Mouse (Mus musculus) midbrain, embryonic 16.5 days (tissue): ENCODE results near the gene March8. TPM values are rescaled to one million over a fixed set of nuclear protein-coding genes. Genes with fewer than 3 reads are reported as not detected.

ENCODE experiments used
- ATAC-seq: fragments of 200-750 bp; cut with Nextera tagmentation; 2 replicates; pipeline ENCODE4 v1.8.0; 2017; ENCODE audit warnings: moderate TSS enrichment
- H3K27ac ChIP-seq: fragments of 300-500 bp; sonication (generic); 2 replicates; pipeline ENCODE4 v1.5.1; 2014; ENCODE audit warnings: mild to moderate bottlenecking, low read length, mixed read lengths
- H3K27me3 ChIP-seq: fragments of 300-500 bp; sonication (generic); 2 replicates; pipeline ENCODE4 v1.6.1; 2014; ENCODE audit warnings: low read depth, low read length, mixed read lengths; ENCODE audit not compliant: control insufficient read depth, insufficient read depth
- H3K36me3 ChIP-seq: fragments of 300-500 bp; sonication (generic); 2 replicates; pipeline ENCODE4 v1.6.1; 2014; ENCODE audit warnings: mild to moderate bottlenecking, low read length, moderate library complexity, mixed read lengths; ENCODE audit not compliant: control insufficient read depth, insufficient read depth
- H3K4me1 ChIP-seq: fragments of 300-500 bp; sonication (generic); 2 replicates; pipeline ENCODE4 v1.6.1; 2014; ENCODE audit warnings: mild to moderate bottlenecking, low read length, mixed read lengths; ENCODE audit not compliant: control insufficient read depth, insufficient read depth
- H3K4me2 ChIP-seq: fragments of 300-500 bp; sonication (generic); 2 replicates; pipeline ENCODE4 v1.6.1; 2014; ENCODE audit warnings: mild to moderate bottlenecking, low read length, mixed read lengths
- H3K4me3 ChIP-seq: fragments of 300-500 bp; sonication (generic); 2 replicates; pipeline ENCODE4 v1.5.1; 2014; ENCODE audit warnings: low read depth, mild to moderate bottlenecking, low read length, moderate library complexity, mixed read lengths
- H3K9ac ChIP-seq: fragments of 300-500 bp; sonication (generic); 2 replicates; pipeline ENCODE4 v1.6.1; 2014; ENCODE audit warnings: low read depth, low read length, mixed read lengths
- H3K9me3 ChIP-seq: fragments of 300-500 bp; sonication (generic); replicated peaks from 2 replicates; pipeline ENCODE4 v1.6.1; 2014; ENCODE audit warnings: mild to moderate bottlenecking, low read length, mixed read lengths; ENCODE audit not compliant: control insufficient read depth, poor library complexity, severe bottlenecking
- WGBS: fragments of 180-500 bp; shearing (Covaris S2); extraction: QIAGEN DNeasy Blood & Tissue Kit; methylation state at CpG from one replicate; pipeline ENCODE4 v1.1.7; 2014; 5-methylcytosine and 5-hydroxymethylcytosine counted together
- polyA plus RNA-seq: library from polyadenylated mRNA; unstranded; fragments of >200 nt; fragmentation: Nextera tagmentation; extraction: Ambion mirVana; gene quantifications from 2 replicates; pipeline ENCODE4 v1.2.1, GENCODE M21; 2015

Gene March8
- polyA plus RNA-seq, 1 experiment from 2014 or later: 66.9 TPM

DNA sequence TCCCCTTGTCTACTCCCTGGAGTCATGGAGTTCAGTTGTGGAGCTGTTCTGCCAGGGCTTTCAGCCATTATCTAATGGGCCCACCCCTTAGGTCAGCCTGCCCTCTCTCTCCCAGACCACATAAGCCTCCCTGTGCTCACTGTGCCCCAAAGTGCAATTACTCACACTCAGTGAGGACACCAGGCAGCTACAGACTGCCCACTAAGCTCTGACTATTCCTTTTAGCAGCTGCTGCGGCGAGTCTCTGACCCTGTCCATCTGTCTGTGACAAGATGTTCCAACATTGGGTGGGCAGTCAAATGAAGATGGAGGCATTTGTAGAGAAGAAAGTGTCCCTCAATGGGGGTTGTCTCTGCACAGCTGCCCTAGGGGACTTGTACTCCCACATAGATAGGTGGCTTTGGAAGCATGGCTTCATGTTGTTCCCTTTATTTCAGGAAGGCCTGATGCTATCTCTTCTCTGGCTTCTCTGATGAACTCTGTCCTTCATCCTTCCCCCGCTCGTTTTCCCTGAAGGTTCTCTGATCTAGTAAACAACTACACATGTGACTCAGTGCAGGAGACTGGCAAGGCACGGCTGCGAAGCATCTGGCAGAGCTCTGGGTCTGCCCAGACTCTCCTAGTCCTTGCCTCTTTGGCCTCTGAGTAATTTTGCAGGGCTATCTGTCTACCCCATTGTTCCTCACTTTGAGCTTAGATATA is 70.3 kb downstream of the March8 start:
- Histone ChIP-seq H3K9ac (no peak overlapping the region), H3K36me3 (0 out of 2 replicates have a peak, but pooled peaks cover 5% of the 10 kb centered on the region), H3K27ac (no peak overlapping the region), H3K4me1 (peaks cover 6% of the 10 kb centered on the region), H3K4me2 (no peak overlapping the region), H3K27me3 (no peaks in the 10 kb centered on the region), H3K9me3 (no peaks in the 10 kb centered on the region), H3K4me3 (no peak overlapping the region)
- no peak for ATAC-seq
- WGBS: 93% methylated on average over 6 of the region's 6 CpGs

DNA sequence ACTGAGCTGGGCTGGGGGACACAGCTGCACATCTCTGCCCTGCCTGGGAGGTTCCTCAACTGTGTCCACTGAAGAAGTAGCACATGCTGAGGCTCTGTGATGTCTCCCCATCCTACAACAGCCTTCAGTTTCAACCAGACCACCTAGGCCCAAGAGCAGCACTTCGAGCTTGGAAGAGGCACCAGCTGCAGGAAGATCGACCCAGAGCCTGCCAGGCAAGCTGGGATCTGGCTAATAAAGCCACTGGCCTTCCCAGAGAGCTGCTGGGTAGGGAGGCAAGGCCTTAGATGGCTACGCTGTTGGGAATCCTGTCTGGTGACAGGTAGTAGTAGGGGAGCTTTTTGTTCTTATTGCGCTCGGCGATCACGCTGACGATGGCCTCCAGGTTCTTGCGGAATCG is 72.6 kb downstream of the March8 start:
- H3K4me2 ChIP-seq: no peak overlapping the region
- no peak overlapping the region for H3K4me3 ChIP-seq
- H3K9me3 ChIP-seq: no peaks in the 10 kb centered on the region
- no peaks in the 10 kb centered on the region for H3K27me3 ChIP-seq
- no peak overlapping the region for H3K9ac ChIP-seq
- WGBS: 99% methylated on average over 10 of the region's 10 CpGs
- H3K27ac ChIP-seq: no peak overlapping the region
- 0 out of 2 replicates have a peak, but pooled peaks cover 5% of the 10 kb centered on the region for H3K36me3 ChIP-seq
- peaks cover 4% of the 10 kb centered on the region for H3K4me1 ChIP-seq
- ATAC-seq: no peak

DNA sequence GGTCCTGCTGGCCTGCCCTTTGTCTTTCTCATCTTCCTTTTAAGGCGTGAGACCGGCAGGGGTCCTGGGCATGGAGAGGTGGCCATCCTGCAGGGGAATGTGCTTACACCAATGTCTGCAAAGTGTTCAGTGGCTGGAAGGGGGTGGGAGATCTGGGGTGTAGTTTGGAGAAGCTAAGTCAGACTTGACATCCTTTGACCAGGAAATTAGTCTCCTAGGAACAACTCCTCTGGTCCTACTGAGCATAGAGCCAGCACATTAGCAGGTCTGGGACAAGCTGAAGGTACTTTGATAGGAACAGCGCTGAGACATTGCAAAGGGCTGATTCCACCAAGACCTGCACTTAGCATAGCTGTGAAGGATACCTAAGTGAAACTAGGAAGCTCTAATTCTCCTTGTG is 73.9 kb downstream of the March8 start:
- WGBS: 68% methylated on average over 3 of the region's 3 CpGs
- H3K4me2 ChIP-seq: no peak overlapping the region
- H3K27me3 ChIP-seq: no peaks in the 10 kb centered on the region
- no peak overlapping the region for H3K9ac ChIP-seq
- no peak overlapping the region for H3K27ac ChIP-seq
- H3K4me1 ChIP-seq: no peaks in the 10 kb centered on the region
- ATAC-seq: no peak
- no peaks in the 10 kb centered on the region for H3K9me3 ChIP-seq
- 0 out of 2 replicates have a peak, but pooled peaks cover 5% of the 10 kb centered on the region for H3K36me3 ChIP-seq
- no peak overlapping the region for H3K4me3 ChIP-seq

DNA sequence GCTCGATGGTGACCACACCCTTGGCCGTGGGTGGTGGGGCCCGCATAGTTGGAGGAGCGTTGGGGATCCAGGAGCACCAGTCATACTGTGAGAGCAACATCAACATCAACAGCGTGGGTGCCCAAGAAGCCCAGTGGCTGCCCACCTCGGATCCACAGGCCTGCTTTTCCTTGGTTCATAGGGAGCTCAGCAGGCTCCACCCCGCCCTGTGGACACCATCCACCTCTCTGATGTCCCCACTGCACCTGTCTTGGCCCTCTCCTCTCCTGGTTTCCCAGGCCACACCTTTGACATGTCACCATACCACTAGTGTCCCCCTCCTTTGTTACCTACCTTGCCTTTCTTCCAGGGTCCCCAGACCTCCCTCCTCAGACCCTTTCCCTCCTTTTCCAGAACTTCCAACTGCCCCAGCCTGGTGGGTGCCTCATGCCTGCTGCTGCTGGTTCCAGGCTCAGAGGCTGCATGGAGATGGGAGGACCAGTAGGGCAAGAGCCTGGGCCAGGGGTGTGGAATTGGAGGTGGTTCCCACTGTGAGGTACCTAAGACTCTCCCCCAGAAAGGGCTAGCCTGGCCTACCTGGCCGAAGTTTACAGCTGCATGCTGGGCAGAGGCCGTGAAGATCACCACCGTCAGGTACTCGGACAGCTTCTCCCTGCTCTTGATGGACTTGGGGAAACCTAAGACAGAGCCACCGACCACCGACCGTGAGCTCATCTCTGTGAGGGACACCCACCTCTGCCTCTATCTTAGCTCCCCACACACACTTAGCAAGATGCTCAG is 74.9 kb downstream of the March8 start:
- Histone ChIP-seq H3K27me3 (no peaks in the 10 kb centered on the region), H3K4me3 (no peak overlapping the region), H3K36me3 (0 out of 2 replicates have a peak, but pooled peaks cover 5% of the 10 kb centered on the region), H3K9me3 (no peaks in the 10 kb centered on the region), H3K9ac (no peak overlapping the region), H3K4me1 (no peaks in the 10 kb centered on the region), H3K27ac (no peak overlapping the region), H3K4me2 (no peak overlapping the region)
- no peak for ATAC-seq
- WGBS: 97% methylated on average over 14 of the region's 14 CpGs

DNA sequence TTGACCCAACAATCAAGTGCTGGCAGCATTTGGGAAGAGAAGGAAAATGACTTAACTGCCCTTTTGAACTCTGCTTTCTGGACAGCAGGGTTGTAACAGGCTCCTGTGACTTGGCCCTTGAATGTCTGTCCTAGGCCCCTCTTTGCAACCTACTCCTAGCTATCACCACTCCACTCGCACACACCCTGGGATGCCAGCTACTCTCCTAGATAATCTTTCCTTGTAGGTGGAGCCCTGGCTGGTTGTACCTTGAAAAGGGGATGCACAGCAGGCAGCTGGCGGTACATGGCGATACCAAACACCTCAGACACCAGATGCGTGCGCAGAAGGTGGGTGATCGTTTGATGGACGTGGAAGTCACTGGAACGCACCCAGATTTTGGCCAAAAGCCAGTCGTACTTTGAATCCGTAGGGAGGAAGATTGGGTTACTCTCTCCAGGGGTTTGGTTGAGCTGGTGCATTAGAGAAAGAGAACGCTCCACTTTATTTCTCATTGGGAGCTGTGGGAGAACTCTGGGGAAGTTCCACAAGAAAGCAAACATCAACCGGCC is 77.4 kb downstream of the March8 start:
- 89% methylated on average over 12 of the region's 12 CpGs for WGBS
- no peak overlapping the region for H3K9ac ChIP-seq
- no peak overlapping the region for H3K4me2 ChIP-seq
- no peak overlapping the region for H3K27ac ChIP-seq
- no peak for ATAC-seq
- peaks cover 3% of the 10 kb centered on the region; the same call in 1 of the 2 replicates for H3K4me1 ChIP-seq
- H3K36me3 ChIP-seq: 0 out of 2 replicates have a peak, but pooled peaks cover 2% of the 10 kb centered on the region
- no peak overlapping the region for H3K4me3 ChIP-seq
- H3K27me3 ChIP-seq: no peaks in the 10 kb centered on the region
- no peaks in the 10 kb centered on the region for H3K9me3 ChIP-seq

DNA sequence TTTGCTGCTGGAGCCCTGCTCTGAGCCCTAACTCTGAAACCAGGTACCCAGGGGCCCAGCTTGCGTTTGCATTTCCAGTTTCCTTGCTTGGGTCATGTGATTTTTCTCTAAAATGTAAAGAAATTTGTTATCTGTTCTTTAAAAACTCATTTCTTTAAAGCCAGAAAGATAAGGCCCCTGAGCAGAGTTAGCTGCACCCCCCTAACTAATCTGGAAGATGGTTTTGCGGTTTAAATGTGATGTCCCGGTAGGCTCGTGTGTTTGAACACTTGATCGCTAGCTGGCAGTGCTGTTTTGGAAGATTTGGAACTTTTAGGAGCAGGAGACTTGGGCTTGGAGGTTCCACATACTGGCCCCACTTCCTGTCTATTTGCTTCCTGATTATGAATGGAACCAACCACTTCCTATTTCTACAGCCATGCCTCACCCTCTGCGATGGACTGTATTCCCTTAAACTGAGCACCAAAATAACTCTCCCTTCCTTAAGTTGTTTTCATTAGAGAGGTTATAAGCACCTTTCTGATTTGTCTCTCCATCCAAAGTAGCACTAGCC is 78.3 kb downstream of the March8 start:
- 88% methylated on average over 6 of the region's 6 CpGs for WGBS
- ATAC-seq: no peak
- Histone ChIP-seq H3K36me3 (0 out of 2 replicates have a peak, but pooled peaks cover 2% of the 10 kb centered on the region), H3K27ac (no peak overlapping the region), H3K9me3 (no peaks in the 10 kb centered on the region), H3K27me3 (no peaks in the 10 kb centered on the region), H3K4me3 (no peak overlapping the region), H3K4me2 (no peak overlapping the region), H3K9ac (no peak overlapping the region), H3K4me1 (peaks cover 3% of the 10 kb centered on the region; the same call in 1 of the 2 replicates)

DNA sequence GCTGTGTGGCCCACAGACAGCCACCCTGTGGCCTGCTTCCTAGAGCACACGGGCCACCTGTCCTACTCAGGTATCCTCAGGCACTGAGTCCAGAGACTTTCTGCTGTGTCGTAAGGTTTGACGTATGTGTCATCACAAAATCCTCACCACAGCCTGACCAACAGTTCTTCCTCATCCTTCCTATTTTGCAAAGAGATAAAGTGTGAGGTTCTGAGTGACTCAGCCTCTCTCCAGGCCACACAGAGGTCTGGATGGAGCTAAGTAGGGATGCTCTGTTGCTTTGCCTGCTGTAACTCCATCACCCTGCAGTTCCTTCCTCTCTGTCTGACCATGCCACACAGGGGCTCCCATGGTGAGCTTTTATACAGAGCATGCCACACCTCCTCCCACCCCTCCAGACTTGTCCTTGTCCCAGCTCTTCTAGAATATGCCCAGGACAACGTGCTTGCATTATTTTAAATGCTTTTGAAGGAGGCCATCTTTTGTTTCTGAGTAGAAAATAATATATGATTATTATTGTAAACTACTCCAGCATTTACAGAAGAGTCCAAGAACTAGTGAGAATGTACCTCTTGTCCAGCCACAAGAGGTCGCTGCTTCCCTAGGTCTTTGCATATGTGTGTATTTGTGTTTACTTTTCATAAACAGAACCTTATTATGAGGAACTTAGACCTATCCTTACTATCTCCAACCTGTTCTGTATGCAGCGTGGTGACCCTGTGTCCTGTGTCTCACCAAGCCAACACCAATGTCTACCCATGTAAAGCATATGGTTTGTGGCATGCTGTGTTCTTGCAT is 79.9 kb downstream of the March8 start:
- Histone ChIP-seq H3K36me3 (no peaks in the 10 kb centered on the region), H3K9me3 (no peaks in the 10 kb centered on the region)

DNA sequence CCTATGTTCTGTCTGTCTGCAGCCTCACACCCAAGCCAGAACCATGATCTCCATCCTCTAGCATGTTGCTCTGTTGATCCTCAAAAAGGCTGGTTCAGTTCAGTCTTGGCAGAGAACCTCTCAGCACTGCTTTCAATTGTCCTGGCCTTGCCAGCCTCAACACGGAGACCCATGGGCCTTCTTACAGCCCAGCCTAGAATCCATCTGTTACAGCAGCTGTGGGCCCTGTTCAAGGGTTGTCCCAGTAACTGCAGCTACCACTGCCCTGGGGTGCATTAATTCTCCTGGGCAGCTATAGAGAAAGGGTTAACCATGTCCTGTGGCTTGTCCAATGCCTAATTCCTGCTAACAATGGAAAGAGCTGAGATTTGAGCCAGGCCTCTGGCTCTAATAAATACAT is 80.7 kb downstream of the March8 start:
- ATAC-seq: no peak
- WGBS: 50% methylated on average over 1 of the region's 1 CpGs
- Histone ChIP-seq H3K27ac (no peak overlapping the region), H3K9ac (no peak overlapping the region), H3K4me1 (peaks cover 3% of the 10 kb centered on the region; the same call in 1 of the 2 replicates), H3K36me3 (no peaks in the 10 kb centered on the region), H3K4me2 (no peak overlapping the region), H3K9me3 (no peaks in the 10 kb centered on the region), H3K4me3 (no peak overlapping the region), H3K27me3 (no peaks in the 10 kb centered on the region)

More for the DNA sequence above, 79.9 kb downstream of the March8 start:
- Histone ChIP-seq H3K4me3 (no peak overlapping the region), H3K4me2 (no peak overlapping the region), H3K27me3 (no peaks in the 10 kb centered on the region), H3K9ac (no peak overlapping the region), H3K27ac (no peak overlapping the region), H3K4me1 (peaks cover 3% of the 10 kb centered on the region; the same call in 1 of the 2 replicates)
- no peak for ATAC-seq
- WGBS: 66% methylated on average over 6 of the region's 6 CpGs
